Mouse (Mus musculus): ENCODE measurements at regions not wholly inside any gene's neighbourhood (a gene's known extent, or its start where the extent isn't known, plus 50 kb on each side); places are given as distances from the start of the nearest gene placed in this dataset.
A peak's percentile ranks its signal among the peaks of the same experiment; 100 is the strongest.

DNA sequence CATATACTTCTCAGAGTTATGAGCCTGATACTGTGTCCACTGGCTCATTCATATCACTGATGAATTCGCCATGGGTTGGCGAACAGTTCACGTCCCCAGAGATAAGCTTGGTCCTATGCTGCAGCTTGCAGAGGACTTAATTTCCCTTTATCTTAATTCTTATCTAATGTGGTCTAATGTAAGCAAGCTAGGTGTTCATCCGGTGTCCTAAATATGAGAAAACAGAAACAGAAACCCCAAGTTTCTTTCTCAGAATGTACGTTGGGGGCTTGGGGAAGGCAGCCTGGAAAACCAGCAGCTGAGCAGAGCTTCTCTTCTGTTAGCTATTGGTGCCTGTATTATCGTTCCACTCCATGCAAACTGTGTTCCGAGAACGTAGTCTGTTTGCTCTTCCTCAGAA is 170.1 kb downstream of the 1700064H15Rik start:
- no peak for DNase-seq (ENCODE audit: low spot score in 2 of 2)
- intact Hi-C loops (cut with DNase I): no loop called here

DNA sequence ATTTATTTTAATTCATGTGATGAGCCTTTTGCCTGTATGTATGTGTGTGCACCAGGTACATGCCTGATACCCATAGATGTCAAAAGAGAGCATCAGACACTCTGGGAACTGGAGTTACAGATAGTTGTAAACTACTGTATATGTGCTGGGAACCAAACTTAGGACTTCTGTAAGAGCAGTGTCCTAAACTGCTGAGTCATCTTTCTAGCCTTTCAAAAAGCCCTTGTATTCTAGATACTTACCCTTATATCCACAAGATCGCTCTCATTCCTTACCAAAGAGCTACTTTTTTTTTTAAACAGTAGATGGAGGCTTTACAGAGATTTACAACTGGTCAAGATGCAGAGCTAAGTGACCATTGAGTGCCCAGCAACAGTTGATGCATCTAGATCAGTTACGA is 171.0 kb downstream of the 1700064H15Rik start:
- DNase-seq (ENCODE audit: low spot score in 2 of 2): no peak
- intact Hi-C loops (cut with DNase I): no loop called here

DNA sequence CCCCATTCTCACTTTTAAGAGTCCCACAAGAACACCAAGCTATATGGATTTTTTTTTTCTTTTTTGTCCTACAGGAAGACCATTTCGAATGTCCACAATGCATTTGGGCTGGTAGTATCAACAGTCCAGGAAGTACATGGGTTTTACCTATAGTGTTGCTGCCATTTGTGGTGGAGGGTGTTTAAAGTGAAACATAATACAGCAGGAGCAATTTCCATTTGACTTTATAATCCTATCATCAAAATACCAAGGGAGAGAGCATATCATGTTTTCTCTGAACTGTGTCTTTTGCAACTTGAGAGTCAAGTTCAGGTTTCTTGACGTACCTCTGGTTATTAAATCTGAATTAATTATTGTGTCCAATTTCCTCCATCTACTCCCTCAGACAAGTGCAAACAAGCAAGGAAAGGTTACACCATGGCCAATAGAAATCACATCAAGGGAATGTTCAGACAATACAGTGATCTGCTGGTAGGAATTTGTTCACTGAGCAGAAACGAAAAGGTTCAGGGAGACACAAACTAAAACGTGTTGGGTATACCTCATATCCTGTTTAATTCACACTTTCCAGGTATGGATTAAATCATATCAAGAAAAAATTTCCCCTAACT is 172.5 kb downstream of the 1700064H15Rik start:
- intact Hi-C loops (cut with DNase I): no loop called here
- no peak for DNase-seq (ENCODE audit: low spot score in 2 of 2)

DNA sequence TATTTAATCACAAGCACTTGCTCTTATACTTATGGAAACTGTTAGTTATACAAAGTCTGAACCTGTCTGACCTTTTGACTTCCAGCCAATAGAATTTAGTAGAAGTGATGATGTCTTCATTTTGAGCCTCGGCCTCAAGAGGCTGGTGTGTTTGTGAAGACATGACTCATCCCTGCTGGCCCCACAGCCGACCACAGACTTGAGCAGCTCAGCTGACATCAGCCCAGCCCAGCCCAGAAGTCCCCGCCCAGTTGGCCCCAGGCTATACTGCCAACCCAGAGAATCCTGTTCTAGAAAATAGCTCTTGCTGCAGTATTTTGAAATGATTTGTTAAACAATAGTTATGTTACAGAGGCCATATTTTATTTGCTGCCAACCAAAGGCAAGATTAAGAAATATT is 177.5 kb downstream of the 1700064H15Rik start:
- intact Hi-C loops (cut with DNase I): no loop called here
- DNase-seq (ENCODE audit: low spot score in 2 of 2): no peak

DNA sequence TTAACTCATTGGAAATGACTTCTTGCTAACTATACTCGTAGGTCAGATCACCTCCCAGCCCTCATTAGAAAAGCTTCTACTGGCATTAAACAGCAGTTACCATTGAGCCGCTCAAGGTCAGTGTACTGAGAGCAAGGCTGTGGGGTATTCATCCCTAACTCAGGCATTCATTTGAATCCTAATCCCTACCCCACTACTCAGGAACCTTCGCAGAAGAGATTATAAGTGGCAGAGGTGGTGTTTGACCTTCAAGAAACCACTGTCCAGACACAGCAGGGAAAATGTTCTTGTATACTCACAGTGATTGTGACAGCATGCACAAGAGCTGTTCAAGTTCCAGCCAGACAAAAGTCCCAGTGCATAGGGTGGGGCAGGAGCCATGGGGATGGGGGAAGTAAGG is 179.5 kb downstream of the 1700064H15Rik start:
- no peak for DNase-seq (ENCODE audit: low spot score in 2 of 2)
- intact Hi-C loops (cut with DNase I): no loop called here

DNA sequence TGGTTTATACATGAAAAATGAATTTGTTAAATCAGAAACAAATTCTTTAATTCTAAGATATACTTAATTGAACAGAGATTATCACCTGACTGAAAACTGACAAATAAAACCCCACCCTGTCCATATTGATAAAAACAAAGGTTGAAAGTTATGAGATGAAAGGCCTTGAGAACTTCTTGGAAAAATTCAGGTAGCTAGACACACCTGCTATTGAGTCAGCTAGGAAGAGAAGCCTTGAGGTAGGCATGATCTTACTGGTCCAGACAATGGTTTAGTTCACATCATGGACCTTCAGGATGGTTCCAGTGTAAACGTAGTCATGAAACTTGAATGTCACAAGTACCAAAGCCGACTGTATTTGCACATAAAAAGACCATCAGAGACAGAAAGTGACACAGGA is 180.3 kb downstream of the 1700064H15Rik start:
- intact Hi-C loops (cut with DNase I): no loop called here

DNA sequence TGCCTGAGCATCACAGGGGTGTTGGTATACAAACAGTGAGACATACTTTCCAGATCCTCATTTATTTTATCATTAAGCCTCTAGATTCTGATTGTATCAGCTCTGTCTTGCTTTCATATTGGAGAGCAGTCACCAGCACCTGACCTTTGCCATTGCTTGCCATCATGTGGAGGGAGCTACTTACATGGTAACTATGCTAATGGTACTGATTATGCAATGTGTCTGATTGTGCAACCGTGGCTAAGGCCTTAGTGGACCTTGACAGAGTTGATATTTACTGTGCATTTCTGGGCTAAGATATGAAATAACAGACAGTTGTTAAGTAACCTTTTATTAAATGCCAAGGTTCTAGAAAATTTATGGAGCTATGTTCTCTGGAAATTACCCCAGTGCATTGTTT is 180.7 kb downstream of the 1700064H15Rik start:
- intact Hi-C loops (cut with DNase I): no loop called here
- DNase-seq (ENCODE audit: low spot score in 2 of 2): no peak

More for the DNA sequence above, 180.3 kb downstream of the 1700064H15Rik start:
- no peak for DNase-seq (ENCODE audit: low spot score in 2 of 2)

DNA sequence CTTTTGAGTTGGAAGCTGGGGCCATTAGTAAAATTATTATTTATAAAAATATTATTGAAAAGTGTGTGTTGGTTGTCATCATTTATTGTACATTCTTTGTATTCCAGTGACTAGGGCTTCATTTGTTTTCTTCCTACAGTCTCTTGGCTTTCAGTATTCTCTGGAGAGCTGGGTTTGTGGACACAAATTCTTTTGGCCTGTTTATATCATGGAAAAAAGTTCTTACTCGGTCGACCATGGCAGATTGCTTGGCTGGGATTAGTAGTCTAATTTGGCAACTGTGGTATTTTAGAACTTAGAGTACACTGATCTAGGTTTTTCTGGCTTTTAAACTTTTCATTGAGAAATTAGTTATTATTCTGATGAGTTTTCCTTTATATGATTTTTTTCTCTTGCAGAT is 183.6 kb downstream of the 1700064H15Rik start:
- no peak for DNase-seq (ENCODE audit: low spot score in 2 of 2)
- intact Hi-C loops (cut with DNase I): no loop called here

DNA sequence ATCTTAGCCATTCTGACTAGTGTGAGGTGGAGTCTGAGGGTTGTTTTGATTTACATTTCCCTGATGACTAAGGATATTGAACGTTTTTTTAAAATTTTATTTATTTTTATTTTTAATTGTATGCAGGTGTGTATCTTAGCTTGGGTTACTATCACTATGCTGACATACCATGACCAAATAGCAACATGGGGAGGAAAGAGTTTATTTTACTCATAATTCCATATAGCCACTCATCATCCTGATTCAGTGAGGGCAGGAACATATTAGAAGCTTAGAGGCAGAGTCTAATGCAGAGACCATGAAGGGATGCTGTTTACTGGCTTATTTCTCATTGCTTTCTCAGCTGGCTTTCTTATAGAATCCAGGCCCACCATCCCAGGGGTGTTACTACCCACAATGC is 186.7 kb downstream of the 1700064H15Rik start:
- no peak for DNase-seq (ENCODE audit: low spot score in 2 of 2)

DNA sequence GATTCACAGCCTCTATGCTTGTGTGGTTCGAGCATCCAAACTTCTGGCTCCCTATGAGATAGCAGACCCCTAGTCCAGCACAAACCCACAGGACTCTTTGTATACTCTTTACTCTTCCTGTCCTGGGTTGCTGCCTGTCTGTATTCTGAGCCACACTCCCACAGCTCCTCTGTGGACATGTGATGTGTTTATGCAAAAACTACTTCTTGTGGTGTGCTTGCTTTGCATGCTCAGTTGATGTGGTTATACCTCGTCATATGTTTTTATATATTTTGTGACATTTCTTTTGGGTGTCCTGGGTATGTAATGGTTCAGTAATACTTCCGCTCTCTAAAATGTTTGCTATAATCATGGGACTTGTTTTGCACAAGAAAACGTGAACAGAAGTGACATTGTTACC is 198.3 kb downstream of the 1700064H15Rik start:
- no peak for DNase-seq (ENCODE audit: low spot score in 2 of 2)
- intact Hi-C loops (cut with DNase I): no loop called here

More for the DNA sequence above, 186.7 kb downstream of the 1700064H15Rik start:
- intact Hi-C loops (cut with DNase I): no loop called here

DNA sequence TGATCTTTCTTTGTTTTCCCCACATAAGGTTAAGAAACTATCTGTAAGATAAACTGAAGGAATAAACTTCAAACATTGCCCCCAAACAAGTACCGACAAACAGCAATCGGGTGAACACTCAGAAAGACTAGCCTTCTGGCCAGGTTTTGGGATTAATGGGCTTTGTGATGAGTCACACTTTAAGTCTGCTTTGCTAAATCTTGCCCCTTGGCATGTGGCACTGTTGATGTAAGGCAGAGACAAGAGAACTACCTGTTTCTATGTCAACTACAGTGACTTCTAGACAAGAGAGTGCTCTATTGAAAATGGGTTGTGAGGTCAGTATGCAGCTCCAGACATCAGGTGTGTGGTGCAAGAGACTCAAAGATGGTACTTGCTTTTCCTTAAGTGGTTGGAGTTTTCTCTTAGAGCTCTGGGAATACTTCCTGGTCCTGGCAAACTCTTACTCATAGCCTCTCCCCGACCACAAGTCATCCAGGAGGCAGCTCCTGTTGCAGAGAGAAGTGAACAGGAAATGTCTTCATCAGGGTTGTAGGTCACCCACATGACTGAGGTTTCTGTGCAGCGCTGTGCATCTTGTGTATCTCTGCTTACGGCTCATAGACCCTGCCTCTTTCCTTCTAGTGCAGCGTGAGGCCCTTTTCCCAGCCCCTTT is 198.9 kb downstream of the 1700064H15Rik start:
- no peak for DNase-seq (ENCODE audit: low spot score in 2 of 2)
- intact Hi-C loops (cut with DNase I): no loop called here

DNA sequence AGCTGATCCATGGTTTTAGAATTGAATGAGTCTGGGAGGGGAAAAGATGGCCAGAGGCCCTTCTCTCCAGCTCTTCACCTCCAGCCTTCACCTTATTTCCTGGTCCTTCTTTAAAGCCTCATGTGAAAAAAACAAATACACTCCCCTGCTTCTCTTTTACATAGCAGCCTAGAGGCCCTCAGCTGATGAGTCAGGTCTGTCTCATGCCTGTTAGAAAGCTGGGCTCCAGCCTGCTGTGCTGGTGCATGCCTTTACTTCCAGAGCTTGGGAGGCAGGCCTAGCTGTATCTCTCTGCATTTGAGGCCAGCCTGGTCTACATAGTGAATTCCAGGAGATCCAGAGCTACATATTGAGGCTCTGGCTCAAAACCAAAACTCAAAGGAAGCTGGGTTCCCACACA is 199.5 kb downstream of the 1700064H15Rik start:
- intact Hi-C loops (cut with DNase I): no loop called here

DNA sequence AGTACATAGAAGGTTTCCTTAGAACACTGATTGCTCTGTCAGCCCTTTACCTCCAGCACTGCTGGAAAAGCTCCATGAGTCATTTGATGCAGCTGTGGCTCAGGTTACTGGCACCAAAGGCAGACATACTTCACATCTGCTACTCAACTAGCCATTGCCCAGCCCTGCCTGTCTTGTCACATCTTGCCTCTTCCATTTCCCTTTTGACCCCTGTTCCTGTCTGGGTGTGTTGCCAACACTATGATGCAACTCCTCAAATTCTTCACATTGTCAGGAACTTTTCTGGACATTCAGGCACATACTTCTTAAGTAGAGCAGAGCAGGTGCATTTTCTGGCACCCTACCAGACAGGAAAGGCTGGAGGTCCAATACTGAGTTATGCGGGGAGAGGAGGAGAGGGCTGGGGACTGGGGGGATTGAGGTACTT is 202.3 kb downstream of the 1700064H15Rik start:
- DNase-seq (ENCODE audit: low spot score in 2 of 2): no peak
- intact Hi-C loops (cut with DNase I): no loop called here

More for the DNA sequence above, 199.5 kb downstream of the 1700064H15Rik start:
- peak in 1 of 2 experiments; percentile 3 for DNase-seq (ENCODE audit: low spot score in 2 of 2)

DNA sequence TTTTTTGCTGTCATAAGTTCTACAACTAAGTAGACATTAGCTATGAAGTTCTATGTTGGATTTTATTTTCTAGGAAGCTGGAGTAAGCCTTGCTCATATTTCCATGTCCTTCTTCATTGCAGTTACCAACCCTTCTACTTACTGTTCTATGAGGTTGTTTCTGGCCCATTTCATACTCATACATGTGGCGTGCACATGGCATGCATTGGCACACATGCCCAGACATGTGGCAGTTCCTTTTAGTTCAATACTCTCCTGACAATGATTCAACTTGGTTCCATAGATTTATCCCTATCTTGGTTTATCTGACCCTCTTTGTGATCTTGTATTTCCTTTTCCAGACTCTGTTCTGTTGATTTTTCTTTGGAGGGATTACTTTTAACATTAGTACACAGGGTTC is 203.2 kb downstream of the 1700064H15Rik start:
- no peak for DNase-seq (ENCODE audit: low spot score in 2 of 2)
- intact Hi-C loops (cut with DNase I): no loop called here

DNA sequence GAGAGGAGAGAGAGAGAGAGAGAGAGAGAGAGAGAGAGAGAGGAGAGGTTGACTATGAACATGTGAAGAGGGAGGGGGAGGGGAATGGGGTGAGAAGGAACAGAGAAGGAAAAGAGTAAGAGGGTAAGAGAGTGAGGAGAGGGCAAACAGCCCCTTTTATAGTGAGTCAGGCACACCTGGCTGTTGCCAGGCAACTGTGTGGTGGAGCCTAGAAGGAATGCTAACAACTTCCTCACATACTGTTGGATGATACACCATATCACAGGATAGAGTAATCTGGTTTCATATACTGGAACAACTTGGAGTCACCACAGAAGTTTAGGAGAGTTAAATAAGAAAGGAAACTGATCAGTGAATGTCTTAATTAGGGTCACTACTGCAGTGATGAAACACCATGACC is 204.1 kb downstream of the 1700064H15Rik start:
- intact Hi-C loops (cut with DNase I): no loop called here
- no peak for DNase-seq (ENCODE audit: low spot score in 2 of 2)

DNA sequence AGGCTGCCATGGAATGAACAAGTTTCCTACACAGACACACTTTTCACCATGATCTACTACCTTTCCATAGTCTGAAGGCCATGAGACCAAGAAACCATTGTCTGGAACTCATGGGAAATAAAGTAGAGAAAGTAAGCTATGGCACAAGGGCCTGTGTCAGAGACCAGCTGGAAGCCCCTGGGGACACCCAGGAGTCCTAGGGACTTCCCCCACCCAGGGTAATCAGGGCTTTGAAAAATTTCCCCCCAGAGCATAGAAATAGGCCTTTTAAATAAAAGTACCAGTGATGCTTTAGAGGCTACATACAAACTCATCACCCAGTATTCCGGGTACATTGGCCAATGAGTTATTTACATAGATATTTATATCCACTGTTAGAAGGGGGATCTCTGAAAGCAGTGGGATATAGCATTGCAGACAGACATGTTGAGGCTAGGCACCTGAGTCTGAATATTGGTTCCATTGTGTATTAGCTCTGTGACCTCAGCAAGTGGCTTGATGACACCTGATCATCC is 207.0 kb downstream of the 1700064H15Rik start:
- no peak for DNase-seq (ENCODE audit: low spot score in 2 of 2)
- intact Hi-C loops (cut with DNase I): no loop called here

DNA sequence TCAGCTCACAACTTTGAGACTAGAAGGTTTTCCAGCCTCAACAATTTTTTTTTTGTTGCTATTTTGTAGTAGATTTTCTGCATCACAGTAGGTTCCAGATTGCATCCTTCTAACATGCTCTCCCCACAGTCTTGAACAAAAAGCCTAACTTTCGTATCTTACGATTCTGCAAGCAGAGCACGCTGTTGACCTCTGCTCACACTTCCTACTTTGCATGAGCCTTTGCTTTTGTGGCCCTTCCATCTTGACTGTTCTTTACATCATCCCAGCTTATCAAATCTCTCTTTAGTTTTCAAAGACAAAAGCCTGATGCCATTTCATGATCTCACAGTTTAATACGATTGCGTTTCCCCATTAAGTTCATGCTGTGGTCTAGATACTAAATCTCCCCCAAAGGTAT is 207.6 kb downstream of the 1700064H15Rik start:
- intact Hi-C loops (cut with DNase I): no loop called here
- DNase-seq (ENCODE audit: low spot score in 2 of 2): no peak

DNA sequence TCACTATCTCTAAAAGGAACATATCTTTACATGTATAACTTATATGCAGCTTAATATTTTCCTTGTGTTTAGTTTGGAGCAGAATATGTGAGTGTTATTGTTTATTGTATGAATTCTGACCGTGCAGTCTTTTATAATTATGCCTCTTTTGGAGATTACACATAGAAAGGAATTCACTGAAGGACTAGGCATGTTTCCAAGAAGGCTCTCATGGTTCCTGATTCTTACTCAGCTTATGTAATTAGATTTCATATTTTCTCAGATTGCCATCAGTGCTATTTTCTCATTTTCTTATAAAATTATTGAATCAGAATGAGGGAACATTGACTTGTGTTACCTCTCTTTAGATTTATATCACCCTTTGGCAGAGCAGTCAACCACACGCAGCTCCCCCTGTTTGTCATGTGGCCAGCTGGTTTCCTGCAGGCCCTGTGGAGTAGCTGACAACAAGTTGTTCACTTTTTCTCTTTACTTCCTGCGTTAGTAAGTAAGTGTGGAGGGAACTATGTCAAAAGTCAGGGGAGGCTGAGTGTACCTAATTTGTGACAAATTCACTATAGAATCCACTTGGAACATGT is 217.4 kb downstream of the 1700064H15Rik start:
- intact Hi-C loops (cut with DNase I): no loop called here
- peak in 1 of 2 experiments; percentile 12 for DNase-seq (ENCODE audit: low spot score in 2 of 2)

DNA sequence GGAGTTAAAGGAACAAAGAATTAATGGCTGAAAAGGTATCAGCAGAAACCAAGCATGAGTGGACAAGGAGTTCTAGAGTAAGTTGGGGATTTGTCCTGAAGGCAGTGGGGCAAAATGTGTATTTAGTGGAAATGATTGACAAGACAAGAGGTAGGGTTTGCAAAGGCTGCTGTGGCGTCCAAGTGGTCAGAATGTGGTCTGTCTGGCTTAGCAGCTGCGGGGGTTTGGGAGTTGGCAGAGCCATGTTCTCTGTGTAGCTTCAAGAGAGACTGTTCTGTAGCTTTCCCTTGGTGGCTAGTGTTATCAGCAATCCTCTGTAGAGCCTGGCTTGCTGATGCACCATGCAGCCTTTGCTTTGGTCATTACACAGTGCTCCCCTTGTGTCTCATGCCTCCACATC is 220.2 kb downstream of the 1700064H15Rik start:
- intact Hi-C loops (cut with DNase I): no loop called here
- DNase-seq (ENCODE audit: low spot score in 2 of 2): no peak

DNA sequence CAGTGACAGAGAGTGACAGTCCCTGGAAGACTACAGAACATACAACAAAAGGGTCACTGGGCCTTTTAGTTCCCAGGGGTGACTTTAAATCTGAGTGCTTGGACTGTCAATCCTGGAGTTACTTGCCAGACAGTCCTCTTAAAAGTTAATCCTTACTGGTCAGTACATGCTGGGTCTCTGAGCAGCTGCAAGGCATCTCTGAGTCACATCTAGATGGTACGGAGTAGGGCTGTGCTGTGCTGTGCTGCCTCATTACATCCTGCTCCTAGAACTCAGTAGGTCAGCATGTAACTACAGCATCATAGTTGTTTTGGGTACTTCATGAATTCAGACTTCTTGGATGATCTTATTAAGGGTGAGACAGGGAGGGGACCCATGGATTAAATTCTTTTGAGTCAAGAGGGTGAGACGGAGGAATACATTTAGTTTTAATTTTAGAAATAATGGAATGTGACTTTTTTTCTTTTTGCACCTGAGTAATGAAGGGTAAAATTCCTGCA is 220.8 kb downstream of the 1700064H15Rik start:
- no peak for DNase-seq (ENCODE audit: low spot score in 2 of 2)
- intact Hi-C loops (cut with DNase I): no loop called here
